Mouse (Mus musculus): Measurements from ENCODE around the gene Kif28. TPM values are rescaled to one million over a fixed set of nuclear protein-coding genes. Genes with fewer than 3 reads are reported as not detected.
"Not testable (repeated sequence)": the region's sequence is repeated elsewhere in the genome, so short reads cannot be mapped to it uniquely, and the experiment has no call there.

Gene Kif28
- total RNA-seq (2022): under 1 TPM in 1 of 4 experiments, not detected in 3; 0.22 TPM

GRCm38 (mm10) chr1:179745171-179745570, at the start of gene Kif28:
Gene Kif28 (minus strand): TSS chr1:179745271.
- DNase-seq: no peak

DNA sequence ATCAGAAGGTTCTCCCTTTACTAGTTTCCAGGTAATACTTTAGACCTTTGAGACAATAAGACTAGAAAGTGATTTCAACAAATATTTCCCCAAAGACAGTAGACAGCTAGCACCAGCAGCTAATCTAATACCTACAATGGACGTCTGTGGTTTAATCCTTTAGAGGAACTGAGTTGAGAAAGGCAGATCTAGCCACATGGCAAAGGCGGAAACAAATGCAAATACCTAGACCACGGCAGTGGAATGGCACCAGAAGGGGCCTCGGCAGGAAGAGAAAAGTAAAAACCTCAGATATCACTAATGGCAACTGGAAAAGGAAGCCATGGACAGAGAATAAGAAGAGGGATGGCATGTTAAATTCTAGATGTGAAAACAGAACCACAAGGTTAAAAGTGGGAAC, 42.2 kb upstream of the Kif28 start:
- no peak for DNase-seq

DNA sequence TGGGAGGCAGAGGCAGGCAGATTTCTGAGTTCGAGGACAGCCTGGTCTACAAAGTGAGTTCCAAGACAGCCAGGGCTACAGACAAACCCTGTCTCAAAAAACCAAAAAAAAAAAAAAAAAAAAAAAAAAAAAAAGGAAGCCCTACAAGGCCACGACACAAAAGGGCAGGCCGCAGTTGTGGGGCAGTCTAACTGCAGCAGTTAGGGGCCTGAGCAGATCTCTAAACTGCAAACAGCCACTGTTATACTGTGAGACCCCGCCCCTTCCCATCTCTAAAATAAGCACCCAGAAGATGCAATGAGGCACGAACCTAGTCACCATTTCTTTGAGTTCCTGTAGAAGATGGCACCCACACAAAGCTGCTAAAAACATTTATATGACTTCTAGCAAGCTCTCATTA, 40.4 kb upstream of the Kif28 start:
- no peak for DNase-seq

DNA sequence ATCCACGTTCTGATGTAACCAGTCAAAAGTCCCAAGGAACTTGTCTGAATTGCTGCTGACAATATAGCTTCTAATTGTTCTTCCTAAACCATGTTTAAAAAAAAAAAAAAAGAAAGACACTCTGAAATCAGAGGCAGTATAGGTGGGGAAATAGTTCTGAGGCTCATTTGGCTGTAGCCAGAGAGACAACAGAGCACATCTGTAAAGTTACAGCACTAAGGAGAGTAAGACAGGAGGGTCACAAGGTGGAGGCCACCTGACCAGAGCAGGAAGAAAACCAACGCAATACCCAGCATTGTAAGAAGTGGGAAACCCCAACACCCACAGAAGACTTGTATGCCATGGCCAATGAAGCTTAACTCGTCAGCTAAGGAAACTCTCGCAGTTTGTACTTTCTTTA, 39.0 kb upstream of the Kif28 start:
- DNase-seq: no peak

- DNase-seq: no peak
These were observed 31.8 kb upstream of the Kif28 start for GRCm38 (mm10) chr1:179776831-179777230.

- DNase-seq: no peak
These were observed 15.5 kb upstream of the Kif28 start for GRCm38 (mm10) chr1:179760553-179760952.

GRCm38 (mm10) chr1:179760086-179760485, 15.0 kb upstream of the Kif28 start:
- DNase-seq: no peak

- no peak for DNase-seq
These were observed 11.4 kb upstream of the Kif28 start for GRCm38 (mm10) chr1:179756477-179756876.

- no peak for DNase-seq
These were observed 7.9 kb upstream of the Kif28 start for GRCm38 (mm10) chr1:179753006-179753405.

DNA sequence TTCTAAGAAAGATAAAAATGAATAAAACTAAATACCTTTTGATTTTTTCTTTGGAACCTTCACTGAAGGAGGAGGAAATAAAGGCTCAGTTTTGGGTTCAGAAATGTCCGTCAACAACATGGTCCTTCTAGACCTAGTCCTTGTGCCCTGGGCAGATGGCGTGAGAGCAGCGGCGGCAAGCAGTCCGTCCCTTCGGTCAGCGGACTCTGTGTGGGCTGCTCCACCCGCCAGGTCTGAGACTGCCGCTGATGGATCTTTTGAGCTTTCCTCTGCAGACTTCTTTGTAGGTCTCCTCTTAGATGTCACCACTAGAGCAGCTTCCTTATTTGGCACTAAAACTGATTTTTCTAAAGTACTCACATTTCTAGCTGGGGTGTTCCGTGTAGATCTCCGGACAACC, 7.2 kb upstream of the Kif28 start:
- DNase-seq: no peak

DNA sequence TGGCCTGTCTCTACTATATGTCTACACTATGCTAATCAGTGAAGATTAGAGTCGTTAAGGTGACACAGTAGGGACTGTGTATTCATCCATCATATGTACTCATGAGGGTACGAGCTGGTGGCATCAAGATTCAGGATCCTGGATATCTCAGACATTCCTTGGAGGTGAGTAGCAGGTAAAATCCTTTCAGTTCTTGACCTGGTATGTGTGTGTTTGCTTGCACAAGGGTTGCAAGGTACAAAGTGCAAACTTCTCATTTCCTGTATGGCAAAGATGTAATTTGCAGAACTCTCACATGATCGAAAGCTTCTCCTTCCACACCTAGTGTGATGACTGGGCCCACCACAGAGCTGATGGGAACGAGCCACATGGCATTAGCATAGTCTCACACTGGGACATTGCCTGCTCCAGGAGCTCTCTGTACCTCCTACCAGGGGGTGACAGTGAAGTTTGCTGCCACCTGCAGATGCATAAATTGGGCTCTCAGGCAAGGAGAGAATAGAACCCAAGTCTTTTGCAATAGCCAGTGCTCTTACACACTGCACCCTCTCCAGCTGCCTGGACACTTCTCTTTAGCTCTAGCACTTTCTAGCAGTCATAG, 1.4 kb downstream of the Kif28 start:
- no peak for DNase-seq

- no peak for DNase-seq
These were observed 8.6 kb downstream of the Kif28 start for GRCm38 (mm10) chr1:179736483-179736882.

GRCm38 (mm10) chr1:179734500-179735474, 10.3 kb downstream of the Kif28 start:
- peak; percentile 34 for DNase-seq

DNA sequence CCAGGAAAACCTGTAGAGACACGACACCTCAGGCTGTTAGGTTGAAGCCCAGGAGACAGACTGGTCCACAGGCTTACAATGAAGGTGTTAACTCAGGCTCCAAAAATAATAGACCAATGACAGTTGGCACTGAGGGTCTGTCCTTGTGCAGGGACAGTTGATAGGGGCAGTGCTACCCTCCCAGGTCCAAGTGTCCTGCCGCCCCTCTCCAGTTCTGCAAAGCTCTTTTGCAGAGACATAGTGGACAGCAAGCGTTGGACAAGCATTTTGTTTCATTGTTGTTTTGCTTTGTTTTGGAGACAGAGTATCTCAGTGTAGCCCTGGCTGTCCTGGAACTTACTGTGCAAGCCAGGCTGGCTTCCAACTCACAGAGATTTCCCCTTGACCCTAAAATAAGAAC, 13.7 kb downstream of the Kif28 start:
- no peak for DNase-seq

GRCm38 (mm10) chr1:179728661-179729060, 16.4 kb downstream of the Kif28 start:
- no peak for DNase-seq

DNA sequence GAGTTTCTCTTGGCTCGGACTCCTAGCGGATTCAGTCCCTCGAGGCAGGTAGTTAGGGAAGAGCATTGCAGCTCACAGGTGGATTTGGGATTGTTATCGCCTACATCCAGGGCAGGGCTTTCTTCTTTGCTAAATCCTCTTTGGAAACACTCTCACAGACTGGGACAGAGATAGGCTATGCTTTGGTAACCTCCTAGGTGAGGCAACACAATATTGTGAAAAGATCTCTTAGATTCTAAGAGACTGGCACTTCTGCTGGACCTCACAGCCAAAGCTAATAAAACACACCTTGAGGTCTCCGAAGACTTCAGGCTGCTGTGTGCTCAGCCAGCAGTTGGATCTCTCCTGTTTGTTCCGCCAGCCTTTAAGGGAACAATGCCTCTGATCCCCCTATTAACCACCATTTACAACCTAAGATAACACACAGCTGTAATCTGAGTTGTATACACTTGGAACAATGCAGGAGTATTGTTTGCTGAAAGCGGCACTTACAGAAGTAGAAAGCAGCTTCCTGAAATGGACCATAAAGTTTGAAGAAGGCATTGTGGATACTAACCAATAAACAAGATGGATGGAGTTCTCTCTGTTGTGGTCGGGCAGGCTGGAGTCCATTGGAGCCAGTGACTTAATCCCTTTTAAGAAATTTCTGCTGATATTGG, 22.1 kb downstream of the Kif28 start:
- no peak for DNase-seq

DNA sequence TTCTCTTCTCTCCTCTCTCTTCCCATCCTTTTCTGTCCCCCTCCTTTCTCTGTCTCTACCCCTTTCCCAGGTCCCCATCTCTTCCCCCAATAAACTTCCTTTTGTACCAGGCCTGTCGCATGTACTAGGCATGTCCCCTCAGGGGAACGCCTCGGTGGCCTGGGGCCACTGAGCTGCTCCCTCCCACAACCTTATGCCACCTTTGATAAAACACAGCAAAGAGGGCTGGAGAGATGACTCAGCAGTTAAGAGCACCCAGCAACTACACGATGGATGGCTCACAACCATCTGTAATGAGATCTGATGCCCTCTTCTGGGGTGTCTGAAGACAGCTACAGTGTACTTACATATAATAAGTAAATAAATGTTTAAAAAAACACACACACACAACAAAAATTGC, 29.3 kb downstream of the Kif28 start:
- no peak for DNase-seq

DNA sequence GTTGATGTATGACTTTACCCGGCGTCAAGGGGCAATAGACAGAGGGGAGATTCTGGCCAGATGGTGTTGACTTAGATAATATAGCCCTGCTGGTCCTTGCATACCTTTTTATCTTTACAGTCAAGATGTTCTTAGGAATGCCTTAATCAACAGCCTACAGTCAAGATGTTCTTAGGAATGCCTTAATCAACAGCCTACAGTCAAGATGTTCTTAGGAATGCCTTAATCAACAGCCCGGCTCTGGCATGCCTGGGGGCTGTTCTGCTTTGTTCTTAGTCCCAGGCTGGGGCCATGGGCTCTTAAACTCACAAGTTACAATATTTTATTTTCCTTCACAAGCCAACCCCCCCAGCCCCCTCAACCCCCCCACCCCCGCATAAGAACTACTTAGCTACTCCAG, 29.8 kb downstream of the Kif28 start:
- DNase-seq: not testable (repeated sequence)

GRCm38 (mm10) chr1:179713367-179713766, 31.7 kb downstream of the Kif28 start:
- DNase-seq: no peak

DNA sequence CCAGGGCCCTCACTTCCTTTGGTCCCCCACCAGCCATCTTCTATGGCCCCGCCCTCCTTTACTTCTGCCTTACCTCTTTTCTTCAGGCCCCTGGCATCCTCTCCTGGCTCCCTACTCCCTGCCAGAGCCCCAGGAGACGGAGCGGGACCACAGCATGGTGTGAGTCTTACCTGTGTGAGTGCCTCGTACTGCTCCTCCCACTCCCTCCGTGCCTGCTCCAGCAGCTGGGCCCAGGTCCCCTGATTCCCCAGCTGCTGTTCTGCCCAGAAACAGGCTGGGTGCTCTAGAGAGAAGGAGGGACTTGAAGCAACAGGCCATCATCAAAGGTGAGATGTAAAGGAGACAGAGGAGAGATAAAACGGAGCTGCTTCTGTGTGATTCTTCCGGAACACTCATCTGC, 32.4 kb downstream of the Kif28 start:
- no peak for DNase-seq

DNA sequence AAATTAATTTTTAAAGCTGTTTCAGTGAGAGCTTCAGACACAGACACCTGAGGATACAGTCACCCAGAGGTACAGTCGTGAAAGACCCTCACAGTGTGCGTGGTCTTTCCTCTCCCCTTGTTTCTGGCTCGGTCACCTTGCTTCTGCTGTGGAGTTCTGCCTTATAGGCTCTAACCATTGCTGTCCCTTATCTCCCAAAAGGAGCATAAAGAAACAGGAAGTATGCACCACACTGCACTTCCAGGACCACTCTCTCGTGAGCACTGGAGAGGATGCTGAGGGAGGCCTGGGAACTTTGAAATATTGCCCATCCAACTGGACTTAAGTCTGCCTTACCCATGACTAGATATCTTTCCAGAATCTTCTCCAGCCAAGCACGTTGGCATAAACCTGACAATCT, 34.3 kb downstream of the Kif28 start:
- no peak for DNase-seq

DNA sequence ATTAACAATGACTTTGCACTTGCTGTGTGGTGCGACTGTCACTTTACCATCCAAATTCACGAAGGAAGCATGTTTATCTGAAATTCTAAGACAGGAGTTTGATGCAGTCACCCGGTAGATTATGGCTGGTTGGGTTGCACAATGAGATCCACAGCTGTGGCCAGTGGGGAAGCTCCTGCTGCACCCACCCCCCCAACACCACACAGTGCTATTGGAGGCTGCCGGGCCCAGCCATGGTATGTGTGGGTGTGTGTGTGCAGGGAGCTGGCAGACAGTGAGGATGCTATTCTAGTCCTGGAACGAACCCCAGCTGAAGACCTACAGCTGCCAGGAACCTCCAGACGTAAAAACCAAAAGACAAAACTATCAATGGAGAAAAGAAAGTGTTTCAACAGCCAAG, 35.7 kb downstream of the Kif28 start:
- DNase-seq: no peak

GRCm38 (mm10) chr1:179705154-179705553, 39.9 kb downstream of the Kif28 start:
- no peak for DNase-seq

All from adrenal gland, adult 8-10 months (tissue).